Mouse (Mus musculus) testis, adult 2 months (tissue): ENCODE measurements around the gene Tmem248. TPM values are rescaled to one million over a fixed set of nuclear protein-coding genes. Genes with fewer than 3 reads are reported as not detected.

Source experiments
- H3K27ac ChIP-seq: fragments of 200-500 bp; 2 replicates; pipeline ENCODE4 v1.5.1; 2012; ENCODE audit warnings: low read depth, low read length; ENCODE audit not compliant: control insufficient read depth, insufficient read depth
- H3K27me3 ChIP-seq: fragments of 200-500 bp; 2 replicates; pipeline ENCODE4 v1.6.1; 2012; ENCODE audit warnings: mild to moderate bottlenecking, low read length, moderate library complexity; ENCODE audit not compliant: control insufficient read depth, insufficient read depth
- H3K36me3 ChIP-seq: fragments of 200-500 bp; 2 replicates; pipeline ENCODE4 v1.6.1; 2012; ENCODE audit warnings: mild to moderate bottlenecking, low read length; ENCODE audit not compliant: control insufficient read depth, insufficient read depth
- H3K4me1 ChIP-seq: fragments of 200-500 bp; 2 replicates; pipeline ENCODE4 v1.6.1; 2012; ENCODE audit warnings: low read length; ENCODE audit not compliant: control insufficient read depth, insufficient read depth
- H3K4me3 ChIP-seq: fragments of 200-500 bp; 2 replicates; pipeline ENCODE4 v1.5.1; 2012; ENCODE audit warnings: low read depth, mild to moderate bottlenecking, low read length, moderate library complexity, mixed read lengths; ENCODE audit not compliant: control insufficient read depth
- CTCF ChIP-seq: fragments of 200-500 bp; IDR thresholded peaks from 2 replicates; pipeline ENCODE4 v1.5.1; 2012; ENCODE audit warnings: low read depth, mild to moderate bottlenecking, inconsistent platforms, low read length, moderate library complexity; ENCODE audit not compliant: control insufficient read depth, insufficient read depth, insufficient replicate concordance
- POLR2A ChIP-seq: fragments of 200-500 bp; IDR thresholded peaks from 2 replicates; pipeline ENCODE4 v1.6.1; 2012; ENCODE audit warnings: low read depth, mild to moderate bottlenecking, inconsistent platforms, low read length, moderate library complexity; ENCODE audit not compliant: control insufficient read depth
- polyA plus RNA-seq: library from polyadenylated mRNA; depleted of rRNA; stranded (reverse); fragments of >200 nt; gene quantifications from 2 replicates; pipeline ENCODE4 v1.2.3, GENCODE M21; 2012

The Tmem248 gene
- polyA plus RNA-seq, 1 experiment: 82.3 TPM

- no peak overlapping the region for H3K4me3 ChIP-seq
- H3K27ac ChIP-seq: no peak overlapping the region
- TF ChIP-seq CTCF (no peak), POLR2A (no peak)
- no peaks in the 10 kb centered on the region for H3K36me3 ChIP-seq
- H3K4me1 ChIP-seq: peaks cover 2% of the 10 kb centered on the region; the same call in 1 of the 2 replicates
- no peaks in the 10 kb centered on the region for H3K27me3 ChIP-seq
Observed at GRCm38 (mm10) chr5:130180362-130180761, 36.5 kb upstream of the Tmem248 start.

GRCm38 (mm10) chr5:130181740-130182540, 34.9 kb upstream of the Tmem248 start:
- H3K4me3 ChIP-seq: no peak overlapping the region
- TF ChIP-seq POLR2A (no peak), CTCF (no peak)
- H3K27me3 ChIP-seq: no peaks in the 10 kb centered on the region
- peaks cover 2% of the 10 kb centered on the region; the same call in 1 of the 2 replicates for H3K4me1 ChIP-seq
- no peak overlapping the region for H3K27ac ChIP-seq
- H3K36me3 ChIP-seq: no peaks in the 10 kb centered on the region

- no peak for TF ChIP-seq CTCF
- no peak for TF ChIP-seq POLR2A
- peaks cover 2% of the 10 kb centered on the region; the same call in 1 of the 2 replicates for H3K4me1 ChIP-seq
- H3K27ac ChIP-seq: no peak overlapping the region
- no peaks in the 10 kb centered on the region for H3K36me3 ChIP-seq
- H3K4me3 ChIP-seq: no peak overlapping the region
- H3K27me3 ChIP-seq: no peaks in the 10 kb centered on the region
Observed at GRCm38 (mm10) chr5:130182541-130182821, 34.4 kb upstream of the Tmem248 start.

- Histone ChIP-seq H3K36me3 (no peaks in the 10 kb centered on the region), H3K4me1 (peaks cover 2% of the 10 kb centered on the region; the same call in 1 of the 2 replicates)
- no peak for TF ChIP-seq CTCF
- TF ChIP-seq POLR2A: no peak
Observed at GRCm38 (mm10) chr5:130184193-130184856, 32.6 kb upstream of the Tmem248 start.

GRCm38 (mm10) chr5:130185312-130185711, 31.6 kb upstream of the Tmem248 start:
- H3K36me3 ChIP-seq: no peaks in the 10 kb centered on the region
- TF ChIP-seq POLR2A: no peak
- TF ChIP-seq CTCF: no peak
- H3K27me3 ChIP-seq: no peaks in the 10 kb centered on the region
- peaks cover 2% of the 10 kb centered on the region; the same call in 1 of the 2 replicates for H3K4me1 ChIP-seq
- H3K27ac ChIP-seq: no peak overlapping the region; the same call in 1 of the 2 replicates
- no peak overlapping the region for H3K4me3 ChIP-seq

More at GRCm38 (mm10) chr5:130184193-130184856, 32.6 kb upstream of the Tmem248 start:
- Histone ChIP-seq H3K27me3 (no peaks in the 10 kb centered on the region), H3K4me3 (no peak overlapping the region), H3K27ac (no peak overlapping the region)

GRCm38 (mm10) chr5:130187383-130187782, 29.5 kb upstream of the Tmem248 start:
- Histone ChIP-seq H3K27me3 (no peaks in the 10 kb centered on the region), H3K36me3 (peaks cover 1% of the 10 kb centered on the region; the same call in 1 of the 2 replicates), H3K4me1 (no peaks in the 10 kb centered on the region), H3K4me3 (no peak overlapping the region), H3K27ac (no peak overlapping the region)
- TF ChIP-seq CTCF (no peak), POLR2A (no peak)

- Histone ChIP-seq H3K4me1 (no peaks in the 10 kb centered on the region), H3K4me3 (no peak overlapping the region), H3K27ac (no peak overlapping the region), H3K27me3 (no peaks in the 10 kb centered on the region), H3K36me3 (peaks cover 1% of the 10 kb centered on the region; the same call in 1 of the 2 replicates)
- TF ChIP-seq CTCF: no peak
Observed at GRCm38 (mm10) chr5:130190909-130191308, 26.0 kb upstream of the Tmem248 start.
